Mouse (Mus musculus) embryonic facial prominence, embryonic 10.5 days (tissue): Measurements from ENCODE around the gene Acnat2. TPM values are rescaled to one million over a fixed set of nuclear protein-coding genes. Genes with fewer than 3 reads are reported as not detected.
"Not testable (repeated sequence)": the region's sequence is repeated elsewhere in the genome, so short reads cannot be mapped to it uniquely, and the experiment has no call there.

Source experiments
- DNase-seq: peaks from one replicate; pipeline ENCODE4 v3.0.0-alpha.2; 2017; ENCODE audit warnings: low spot score
- H3K27ac ChIP-seq: fragments of 300-500 bp; sonication (generic); replicated peaks from 2 replicates; pipeline ENCODE4 v1.5.1; 2016; ENCODE audit warnings: mild to moderate bottlenecking
- H3K27me3 ChIP-seq: fragments of 300-500 bp; sonication (generic); replicated peaks from 2 replicates; pipeline ENCODE4 v1.6.1; 2016; ENCODE audit warnings: low read depth, mild to moderate bottlenecking; ENCODE audit not compliant: poor library complexity, severe bottlenecking
- H3K36me3 ChIP-seq: fragments of 300-500 bp; sonication (generic); replicated peaks from 2 replicates; pipeline ENCODE4 v1.6.1; 2016; ENCODE audit warnings: mild to moderate bottlenecking, moderate library complexity
- H3K4me1 ChIP-seq: fragments of 300-500 bp; sonication (generic); 2 replicates; pipeline ENCODE4 v1.6.1; 2016
- H3K4me3 ChIP-seq: fragments of 300-500 bp; sonication (generic); 2 replicates; pipeline ENCODE4 v1.5.1; 2016; ENCODE audit warnings: mild to moderate bottlenecking, moderate library complexity
- H3K9me3 ChIP-seq: fragments of 300-500 bp; sonication (generic); 2 replicates; pipeline ENCODE4 v1.6.1; 2016; ENCODE audit warnings: mild to moderate bottlenecking
- WGBS: fragments of 180-500 bp; shearing (Covaris S2); methylation state at CpG from one replicate; pipeline ENCODE4 v1.1.7; 2016; 5-methylcytosine and 5-hydroxymethylcytosine counted together
- polyA plus RNA-seq: library from polyadenylated mRNA; unstranded; fragments of >200 nt; fragmentation: Nextera tagmentation; extraction: Ambion mirVana; gene quantifications from 2 replicates; pipeline ENCODE4 v1.2.1, GENCODE M21; 2016

Acnat2 gene
- polyA plus RNA-seq, 1 experiment from 2014 or later: not detected

GRCm38 (mm10) chr4:49340091-49340490, 67.9 kb downstream of the Acnat2 start:
- not testable (repeated sequence) for H3K9me3 ChIP-seq, DNase-seq, H3K4me3 ChIP-seq, H3K36me3 ChIP-seq, H3K27ac ChIP-seq, H3K4me1 ChIP-seq, H3K27me3 ChIP-seq
- 80% methylated on average over 3 of the region's 3 CpGs for WGBS

DNA sequence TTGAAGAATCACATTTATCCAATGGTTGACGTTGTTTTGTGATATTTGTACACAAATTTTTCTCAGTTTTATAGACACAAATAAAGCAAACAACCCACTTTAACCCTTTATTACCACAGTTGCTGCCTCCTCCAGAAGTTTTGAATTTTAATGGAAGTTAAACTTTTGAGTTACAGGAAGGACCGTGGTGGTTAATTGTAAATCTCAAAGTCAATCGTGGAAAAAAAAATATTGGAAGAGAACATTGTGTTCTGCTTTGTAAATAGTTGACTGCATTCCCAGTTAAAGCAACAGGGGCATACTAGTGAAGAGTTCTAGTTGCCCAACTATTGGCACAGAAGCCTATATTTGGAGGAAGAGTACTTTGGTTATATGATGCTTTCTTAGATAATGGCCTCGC, 70.0 kb downstream of the Acnat2 start:
- H3K27ac ChIP-seq, H3K4me1 ChIP-seq, DNase-seq, H3K4me3 ChIP-seq, H3K27me3 ChIP-seq, H3K36me3 ChIP-seq, H3K9me3 ChIP-seq: not testable (repeated sequence)
- WGBS: 87% methylated on average over 3 of the region's 4 CpGs

Other genes with a start within 250 kb of the Acnat2 start
- 0.20 TPM in 1 of 2 replicates, not detected in the other for gene Acnat1, start 65.8 kb upstream of the Acnat2 start, polyA plus RNA-seq
- 0.20 and 0.25 TPM in 2 replicates for gene Baat, start 98.4 kb upstream of the Acnat2 start, polyA plus RNA-seq
- gene Mrpl50, start 112.9 kb upstream of the Acnat2 start, polyA plus RNA-seq: 82.9 and 83.6 TPM in 2 replicates
- 10.7 and 11.2 TPM in 2 replicates for gene Zfp189, start 113.0 kb upstream of the Acnat2 start, polyA plus RNA-seq
- not detected in 2 replicates for gene Aldob, start 141.4 kb upstream of the Acnat2 start, polyA plus RNA-seq
- gene Tmem246, start 189.7 kb upstream of the Acnat2 start, polyA plus RNA-seq: 10.6 and 12.0 TPM in 2 replicates
- 48.9 and 51.4 TPM in 2 replicates for gene Rnf20, start 223.9 kb upstream of the Acnat2 start, polyA plus RNA-seq